Mouse (Mus musculus): ENCODE measurements around the gene Gpr15. TPM values are rescaled to one million over a fixed set of nuclear protein-coding genes. Genes with fewer than 3 reads are reported as not detected.

The Gpr15 gene
- polyA plus RNA-seq, 1 experiment = not detected

DNA sequence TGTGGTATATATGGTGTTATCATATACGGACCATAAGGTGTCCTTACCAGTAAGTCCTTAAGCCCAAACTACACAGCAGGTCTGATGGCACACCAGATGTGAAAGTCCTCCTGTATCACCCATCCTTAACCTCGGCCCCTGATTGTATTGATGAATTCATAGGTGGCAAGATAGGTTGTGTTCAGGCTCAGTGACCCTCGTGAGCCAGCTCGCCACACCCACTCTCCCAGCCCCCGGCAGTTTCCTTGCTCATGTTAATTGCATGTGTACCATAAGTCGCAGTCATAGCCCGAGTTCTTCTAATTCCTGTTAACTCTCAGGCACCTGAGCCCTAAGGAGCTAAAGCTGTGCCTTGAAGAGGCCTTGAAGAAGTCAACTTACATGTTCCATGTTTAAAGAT lies 42.7 kb downstream of the Gpr15 start:
- Histone ChIP-seq H3K4me3 (ENCODE audit: insufficient read depth, low read length) (no peak overlapping the region), H3K27ac (ENCODE audit: insufficient read depth, low read depth, low read length) (no peak overlapping the region), H3K4me1 (ENCODE audit: control insufficient read depth, insufficient read depth, low read length) (no peaks in the 10 kb centered on the region)
- TF ChIP-seq CTCF (IDR thresholded peaks at IDR 0.05; ENCODE audit: low read depth, low read length) = no peak
- TF ChIP-seq POLR2A (IDR thresholded peaks at IDR 0.05; ENCODE audit: borderline replicate concordance, low read depth, low read length) = no peak

DNA sequence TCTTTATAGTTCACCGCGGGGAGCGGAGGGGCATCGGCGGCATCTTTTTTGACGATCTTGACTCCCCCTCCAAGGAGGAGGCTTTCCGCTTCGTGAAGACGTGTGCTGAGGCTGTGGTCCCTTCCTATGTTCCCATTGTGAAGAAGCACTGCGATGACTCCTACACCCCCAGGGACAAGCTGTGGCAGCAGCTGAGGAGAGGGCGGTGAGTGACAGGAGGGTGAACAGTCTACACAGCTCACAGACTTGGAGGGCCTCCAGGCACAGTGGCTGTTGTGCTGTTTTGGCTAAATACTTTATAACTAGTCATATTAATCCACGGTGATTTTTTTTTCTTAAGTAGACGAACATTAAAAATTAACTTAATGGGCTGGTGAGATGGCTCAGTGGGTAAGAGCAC lies 43.6 kb downstream of the Gpr15 start:
- Histone ChIP-seq H3K4me3 (ENCODE audit: insufficient read depth, low read length) (no peak overlapping the region), H3K4me1 (ENCODE audit: control insufficient read depth, insufficient read depth, low read length) (no peaks in the 10 kb centered on the region), H3K27ac (ENCODE audit: insufficient read depth, low read depth, low read length) (no peak overlapping the region)
- TF ChIP-seq CTCF (IDR thresholded peaks at IDR 0.05; ENCODE audit: low read depth, low read length) = no peak
- no peak for TF ChIP-seq POLR2A (IDR thresholded peaks at IDR 0.05; ENCODE audit: borderline replicate concordance, low read depth, low read length)

- TF ChIP-seq CTCF (IDR thresholded peaks at IDR 0.05; ENCODE audit: low read depth, low read length) (no peak), POLR2A (IDR thresholded peaks at IDR 0.05; ENCODE audit: borderline replicate concordance, low read depth, low read length) (no peak)
- no peak overlapping the region for H3K27ac ChIP-seq (ENCODE audit: insufficient read depth, low read depth, low read length)
- H3K4me3 ChIP-seq (ENCODE audit: insufficient read depth, low read length) = no peak overlapping the region
- H3K4me1 ChIP-seq (ENCODE audit: control insufficient read depth, insufficient read depth, low read length) = peaks cover 3% of the 10 kb centered on the region
Measured at GRCm38 (mm10) chr16:58673811-58674410, 45.0 kb downstream of the Gpr15 start.

DNA sequence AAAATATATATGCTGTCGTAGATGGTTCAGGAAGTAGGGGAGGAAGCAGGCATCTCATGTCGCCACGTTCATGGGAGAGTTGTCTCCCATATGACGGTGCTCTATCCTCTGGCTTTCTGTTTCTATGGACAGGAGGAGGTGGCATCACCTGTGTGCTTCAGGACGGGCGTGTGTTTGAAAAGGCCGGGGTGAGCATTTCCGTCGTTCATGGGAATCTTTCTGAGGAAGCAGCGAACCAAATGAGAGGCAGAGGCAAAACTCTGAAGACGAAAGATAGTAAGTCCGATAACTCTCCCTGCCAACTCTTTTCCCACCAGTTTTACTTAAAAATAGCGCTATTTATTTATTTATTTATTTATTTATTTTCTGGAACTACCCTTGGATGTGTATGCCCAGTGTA lies 46.5 kb downstream of the Gpr15 start:
- TF ChIP-seq CTCF (IDR thresholded peaks at IDR 0.05; ENCODE audit: low read depth, low read length) (no peak), POLR2A (IDR thresholded peaks at IDR 0.05; ENCODE audit: borderline replicate concordance, low read depth, low read length) (no peak)
- H3K4me1 ChIP-seq (ENCODE audit: control insufficient read depth, insufficient read depth, low read length) = peaks cover 3% of the 10 kb centered on the region
- no peak overlapping the region for H3K4me3 ChIP-seq (ENCODE audit: insufficient read depth, low read length)
- H3K27ac ChIP-seq (ENCODE audit: insufficient read depth, low read depth, low read length) = no peak overlapping the region

DNA sequence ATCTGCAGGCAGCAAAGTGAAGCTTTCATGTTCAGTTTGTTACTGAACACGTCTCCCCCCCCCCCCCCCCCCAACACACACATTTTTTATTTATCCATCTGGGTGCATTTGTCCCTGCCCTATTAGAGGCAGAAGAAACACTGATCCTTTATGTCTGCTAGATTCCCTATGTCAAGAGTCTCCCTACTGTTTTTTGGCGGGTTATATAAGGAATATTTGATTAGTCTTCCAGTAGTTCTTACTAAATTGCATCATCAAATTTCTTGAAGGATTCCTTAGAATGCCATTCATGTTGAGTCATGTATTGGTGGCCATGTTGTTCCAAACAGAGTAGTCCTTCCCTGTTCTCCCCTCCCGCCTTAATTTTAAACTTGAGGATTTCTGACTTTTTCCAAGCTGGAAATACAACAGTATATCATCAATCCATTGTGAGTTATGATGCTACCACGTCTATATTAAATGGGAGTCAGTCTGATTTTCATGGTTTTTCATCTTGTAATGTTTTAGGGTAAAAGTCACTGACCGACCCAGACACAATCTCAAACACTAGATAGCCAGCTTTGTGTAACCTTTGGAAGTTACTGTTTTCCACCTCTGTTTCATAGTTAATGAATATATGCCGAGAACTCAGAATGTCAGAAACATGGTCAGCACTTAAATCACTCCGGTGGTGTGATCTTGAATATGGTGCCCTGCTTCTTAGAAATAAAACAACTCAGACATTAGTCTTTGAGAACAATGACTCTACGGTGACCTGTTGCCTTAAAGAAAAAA lies 47.5 kb downstream of the Gpr15 start:
- no peak for TF ChIP-seq CTCF (IDR thresholded peaks at IDR 0.05; ENCODE audit: low read depth, low read length)
- no peak overlapping the region for H3K4me3 ChIP-seq (ENCODE audit: insufficient read depth, low read length)
- peaks cover 3% of the 10 kb centered on the region for H3K4me1 ChIP-seq (ENCODE audit: control insufficient read depth, insufficient read depth, low read length)
- no peak overlapping the region for H3K27ac ChIP-seq (ENCODE audit: insufficient read depth, low read depth, low read length)

GRCm38 (mm10) chr16:58670643-58671042 lies 48.2 kb downstream of the Gpr15 start:
- H3K4me3 ChIP-seq (ENCODE audit: insufficient read depth, low read length) = peak overlapping the region; percentile 83
- TF ChIP-seq CTCF (IDR thresholded peaks at IDR 0.05; ENCODE audit: low read depth, low read length) (no peak), POLR2A (IDR thresholded peaks at IDR 0.05; ENCODE audit: borderline replicate concordance, low read depth, low read length) (no peak)
- no peak overlapping the region for H3K27ac ChIP-seq (ENCODE audit: insufficient read depth, low read depth, low read length)
- peaks cover 3% of the 10 kb centered on the region for H3K4me1 ChIP-seq (ENCODE audit: control insufficient read depth, insufficient read depth, low read length)

- peak within 1 kb of the TSS; percentile 83 for H3K4me3 ChIP-seq (ENCODE audit: insufficient read depth, low read length)
- no peak within 1 kb of the TSS for H3K27ac ChIP-seq (ENCODE audit: insufficient read depth, low read depth, low read length)
- H3K4me1 ChIP-seq (ENCODE audit: control insufficient read depth, insufficient read depth, low read length) = peaks cover 3% of the 10 kb centered on the region
- TF ChIP-seq POLR2A (IDR thresholded peaks at IDR 0.05; ENCODE audit: borderline replicate concordance, low read depth, low read length) = no peak
- TF ChIP-seq CTCF (IDR thresholded peaks at IDR 0.05; ENCODE audit: low read depth, low read length) = no peak
Measured at GRCm38 (mm10) chr16:58669917-58670630, 48.8 kb downstream of the Gpr15 start, which contains the start of gene Cpox. Gene Cpox, plus strand, starts transcription at chr16:58670292.

DNA sequence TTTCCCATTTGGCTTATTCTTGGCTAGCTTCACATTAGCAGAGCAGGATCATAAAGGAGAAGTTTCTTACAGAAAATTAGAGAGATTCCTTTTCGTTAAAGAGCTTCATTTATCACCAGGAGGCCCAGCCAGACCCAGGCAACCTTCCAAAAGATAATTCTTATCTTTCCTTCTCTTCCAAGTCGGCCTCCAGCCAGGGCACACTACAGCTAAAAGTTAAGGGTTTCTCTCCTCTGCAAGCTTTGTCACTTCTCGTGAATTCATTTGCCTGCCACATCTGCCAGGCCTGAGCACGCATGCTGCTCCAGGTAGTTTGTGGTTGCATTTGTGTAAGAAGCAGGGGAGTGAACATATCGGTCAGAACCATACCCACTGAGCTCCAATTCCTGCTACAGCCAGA lies 49.6 kb downstream of the Gpr15 start:
- H3K4me3 ChIP-seq (ENCODE audit: insufficient read depth, low read length) = no peak overlapping the region
- TF ChIP-seq CTCF (IDR thresholded peaks at IDR 0.05; ENCODE audit: low read depth, low read length) = no peak
- no peak overlapping the region for H3K27ac ChIP-seq (ENCODE audit: insufficient read depth, low read depth, low read length)

GRCm38 (mm10) chr16:58668586-58668985 lies 50.3 kb downstream of the Gpr15 start:
- TF ChIP-seq CTCF (IDR thresholded peaks at IDR 0.05; ENCODE audit: low read depth, low read length) (no peak), POLR2A (IDR thresholded peaks at IDR 0.05; ENCODE audit: borderline replicate concordance, low read depth, low read length) (no peak)
- Histone ChIP-seq H3K4me3 (ENCODE audit: insufficient read depth, low read length) (no peak overlapping the region), H3K4me1 (ENCODE audit: control insufficient read depth, insufficient read depth, low read length) (peaks cover 3% of the 10 kb centered on the region), H3K27ac (ENCODE audit: insufficient read depth, low read depth, low read length) (no peak overlapping the region)

More for the DNA sequence above, 49.6 kb downstream of the Gpr15 start:
- peaks cover 3% of the 10 kb centered on the region for H3K4me1 ChIP-seq (ENCODE audit: control insufficient read depth, insufficient read depth, low read length)

Other genes with a start within 250 kb of the Gpr15 start
- 6.6 and 8.5 TPM in 2 replicates for gene St3gal6, start 194.8 kb downstream of the Gpr15 start, polyA plus RNA-seq (2012; ENCODE audit: insufficient read depth, insufficient read length, missing spikeins)
- gene Gm813, start 102.1 kb downstream of the Gpr15 start, polyA plus RNA-seq (2012; ENCODE audit: insufficient read depth, insufficient read length, missing spikeins) = not detected in 2 replicates
- not detected in 2 replicates for gene E330017A01Rik, start 80.3 kb downstream of the Gpr15 start, polyA plus RNA-seq (2012; ENCODE audit: insufficient read depth, insufficient read length, missing spikeins)
- gene Cpox, start 48.8 kb downstream of the Gpr15 start, polyA plus RNA-seq (2012; ENCODE audit: insufficient read depth, insufficient read length, missing spikeins) = 14.9 and 17.2 TPM in 2 replicates
- gene Cldnd1, start 8.8 kb upstream of the Gpr15 start, polyA plus RNA-seq (2012; ENCODE audit: insufficient read depth, insufficient read length, missing spikeins) = 19.7 and 24.0 TPM in 2 replicates
- not detected in 2 replicates for gene Olfr172, start 44.1 kb upstream of the Gpr15 start, polyA plus RNA-seq (2012; ENCODE audit: insufficient read depth, insufficient read length, missing spikeins)
- gene Olfr173, start 81.2 kb upstream of the Gpr15 start, polyA plus RNA-seq (2012; ENCODE audit: insufficient read depth, insufficient read length, missing spikeins) = not detected in 2 replicates
- gene Olfr175-ps1, start 107.7 kb upstream of the Gpr15 start, polyA plus RNA-seq (2012; ENCODE audit: insufficient read depth, insufficient read length, missing spikeins) = not detected in 2 replicates
- gene Olfr177, start 155.7 kb upstream of the Gpr15 start, polyA plus RNA-seq (2012; ENCODE audit: insufficient read depth, insufficient read length, missing spikeins) = not detected in 2 replicates
- gene Olfr178, start 173.0 kb upstream of the Gpr15 start, polyA plus RNA-seq (2012; ENCODE audit: insufficient read depth, insufficient read length, missing spikeins) = not detected in 2 replicates
- gene Olfr181, start 209.7 kb upstream of the Gpr15 start, polyA plus RNA-seq (2012; ENCODE audit: insufficient read depth, insufficient read length, missing spikeins) = not detected in 2 replicates
- gene Olfr180, start 210.3 kb upstream of the Gpr15 start, polyA plus RNA-seq (2012; ENCODE audit: insufficient read depth, insufficient read length, missing spikeins) = not detected in 2 replicates

Measured in bone marrow macrophage, adult 2 months (primary cell).